Mouse (Mus musculus) C2C12 (cell line): Measurements from ENCODE around the gene Mroh8.

ENCODE experiments used
- CTCF ChIP-seq: IDR thresholded peaks from one replicate; pipeline ENCODE4 v1.5.1; 2011; ENCODE audit not compliant: control insufficient read depth, insufficient read depth, insufficient read length
- MYOD1 ChIP-seq: IDR thresholded peaks from one replicate; pipeline ENCODE4 v1.6.1; 2011; ENCODE audit warnings: low read depth; ENCODE audit not compliant: control insufficient read depth, insufficient read length
- MYOG ChIP-seq: IDR thresholded peaks from one replicate; pipeline ENCODE4 v1.6.1; 2011; ENCODE audit not compliant: control insufficient read depth, insufficient read length; ENCODE audit errors: extremely low read depth

DNA sequence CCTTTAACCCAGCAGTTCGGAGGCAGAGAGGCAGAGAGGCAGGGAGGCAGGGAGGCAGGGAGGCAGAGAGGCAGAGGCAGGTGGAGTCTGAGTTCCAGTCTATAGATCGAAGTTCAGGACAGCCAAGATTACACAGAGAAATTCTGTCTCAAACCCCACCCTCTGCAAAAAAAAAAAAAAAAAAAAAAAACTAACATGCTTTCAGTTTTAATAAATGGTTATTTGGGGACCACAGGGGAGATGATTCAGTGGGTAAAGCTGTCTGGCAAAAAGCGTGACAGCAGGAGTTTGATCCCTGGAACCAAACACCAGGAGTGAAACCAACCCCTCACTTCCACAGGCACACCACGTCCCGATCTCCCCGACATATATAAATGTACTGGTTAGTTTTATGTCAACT is 101.2 kb downstream of the Mroh8 start:
- TF ChIP-seq CTCF (no peak), MYOG (no peak), MYOD1 (no peak)
